Mouse (Mus musculus): Measurements from ENCODE around the gene Ccdc120.
"Not testable (repeated sequence)": the region's sequence is repeated elsewhere in the genome, so short reads cannot be mapped to it uniquely, and the experiment has no call there.

- TF ChIP-seq CTCF (IDR thresholded peaks at IDR 0.05; ENCODE audit: low read depth, low read length); POLR2A (IDR thresholded peaks at IDR 0.05; ENCODE audit: borderline replicate concordance, low read depth, low read length): not testable (repeated sequence)
Observed at GRCm38 (mm10) chrX:7716058-7716457, 34.6 kb downstream of the Ccdc120 start.

All from bone marrow macrophage, adult 2 months (primary cell).